Comparison of ENCODE assay signal across 16 mouse cellular contexts in genomic region chrX:110335013-110335412, GRCm38 (mm10).
"Had no signal": no experiment of that assay in that cellular context is flagged by ENCODE, and none has a peak within 500 bp of the region (broad histone marks: within the 10 kb centered on the region; RNA-seq: fewer than 3 reads in every experiment).

No protein-coding gene starts in this region.

- DNase-seq: retina, postnatal 1 day; right cerebral cortex, adult 18-20 months; right cerebral cortex, postnatal 14 days; right cerebral cortex, postnatal 25 days; right cerebral cortex, postnatal 4 days; spleen, adult 18-20 months; thymus, adult 18-20 months; thymus, adult 2 months; thymus, postnatal 14 days; thymus, postnatal 25 days; thymus, postnatal 36 days; thymus, postnatal 4 days had no signal

- H3K27me3 ChIP-seq: neural tube, embryonic 13.5 days; neural tube, embryonic 15.5 days; stomach, embryonic 15.5 days had no signal

- H3K4me3 ChIP-seq: neural tube, embryonic 13.5 days; neural tube, embryonic 15.5 days; stomach, embryonic 15.5 days had no signal

- H3K9me3 ChIP-seq: neural tube, embryonic 13.5 days; neural tube, embryonic 15.5 days; stomach, embryonic 15.5 days had no signal

- H3K36me3 ChIP-seq: neural tube, embryonic 13.5 days; neural tube, embryonic 15.5 days; stomach, embryonic 15.5 days had no signal

- H3K27ac ChIP-seq: neural tube, embryonic 13.5 days; neural tube, embryonic 15.5 days; stomach, embryonic 15.5 days; stomach, postnatal 0 days had no signal

- H3K9ac ChIP-seq: neural tube, embryonic 13.5 days; neural tube, embryonic 15.5 days; stomach, embryonic 15.5 days had no signal

- H3K4me1 ChIP-seq: neural tube, embryonic 13.5 days; neural tube, embryonic 15.5 days; stomach, embryonic 15.5 days had no signal
